Mouse (Mus musculus) thymus, postnatal 25 days (tissue): Measurements from ENCODE around the gene Armc5.

Experiments
- DNase-seq: peaks from one replicate; pipeline ENCODE4 v3.0.0; 2022

Armc5 gene

DNA sequence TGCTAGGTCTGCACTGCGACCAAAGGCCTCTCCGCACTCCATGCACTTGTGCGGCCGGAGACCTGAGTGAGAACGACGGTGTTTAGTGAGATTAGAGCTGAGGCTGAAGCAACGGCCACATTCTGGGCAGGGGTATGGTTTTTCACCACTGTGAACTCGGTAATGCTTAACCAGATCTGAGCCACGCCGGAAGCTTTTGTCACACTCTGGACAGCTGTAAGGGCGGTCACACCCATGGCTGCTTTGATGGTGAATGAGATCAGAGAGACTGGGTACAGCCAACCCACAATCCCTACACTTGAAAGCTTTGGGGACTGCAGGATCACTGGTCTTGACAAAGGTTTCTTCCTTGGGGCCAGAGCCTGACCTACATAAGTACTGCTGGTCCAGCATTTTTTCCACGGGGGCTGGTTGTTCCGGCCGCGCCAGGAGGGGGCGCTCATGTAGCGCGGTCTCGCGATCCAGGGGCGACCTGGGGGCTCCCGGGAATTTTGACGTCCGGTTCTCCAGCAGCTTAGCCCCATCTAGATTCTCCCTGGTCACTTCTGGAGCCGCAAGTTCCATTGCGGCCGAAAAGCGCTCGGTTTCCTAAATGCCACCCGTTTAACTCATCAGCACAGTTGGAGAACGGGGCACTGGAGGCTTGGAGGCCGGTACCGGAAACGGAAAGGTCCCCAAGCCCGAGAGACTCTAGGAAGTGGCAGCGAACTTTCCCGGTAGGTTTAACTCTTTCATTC is at the start of gene Armc5:
Gene Armc5 (plus strand): TSS at position 487 of the 737 bp plus-strand sequence.
- peak; percentile 83 for DNase-seq

DNA sequence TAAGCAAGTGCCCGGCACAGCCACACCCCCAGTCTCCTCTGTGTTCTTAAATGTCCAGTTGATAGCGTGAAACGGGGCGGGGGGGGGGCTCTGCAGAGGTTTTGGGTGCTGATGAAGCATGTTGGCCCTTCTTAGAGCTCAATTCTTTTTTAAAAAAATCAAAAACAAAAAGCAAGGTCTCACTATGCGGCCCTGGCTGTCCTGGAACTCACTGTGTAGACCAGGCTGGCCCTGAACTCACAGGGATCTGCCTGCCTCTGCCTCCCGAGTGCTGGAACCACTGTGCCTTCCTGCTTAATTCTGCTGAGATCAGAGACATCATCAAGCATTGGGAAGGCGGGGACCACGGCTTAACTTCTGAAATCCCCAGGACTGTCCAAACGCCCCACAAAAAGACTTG is 35.5 kb upstream of the Armc5 start:
- DNase-seq, result no peak

- DNase-seq, result no peak
These were observed 34.1 kb upstream of the Armc5 start for GRCm38 (mm10) chr7:128203071-128203470.

DNA sequence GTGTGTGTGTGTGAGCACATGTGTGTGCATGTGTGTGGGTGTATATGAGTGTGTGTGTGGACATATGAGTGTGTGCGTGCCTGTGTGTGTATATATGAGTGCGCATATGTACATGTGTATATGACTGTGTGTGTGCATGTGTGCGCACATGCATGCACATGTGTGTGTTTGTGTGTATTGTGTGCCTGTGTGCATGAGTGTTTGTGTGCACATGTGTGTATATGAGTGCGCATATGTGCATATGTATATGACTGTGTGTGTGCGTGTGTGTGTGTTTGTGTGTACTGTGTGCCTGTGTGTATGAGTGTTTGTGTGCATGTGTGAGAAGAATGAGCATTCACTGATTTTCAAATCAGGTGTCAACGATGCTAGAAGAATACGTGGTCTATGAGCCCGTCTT is 33.0 kb upstream of the Armc5 start:
- no peak for DNase-seq

DNA sequence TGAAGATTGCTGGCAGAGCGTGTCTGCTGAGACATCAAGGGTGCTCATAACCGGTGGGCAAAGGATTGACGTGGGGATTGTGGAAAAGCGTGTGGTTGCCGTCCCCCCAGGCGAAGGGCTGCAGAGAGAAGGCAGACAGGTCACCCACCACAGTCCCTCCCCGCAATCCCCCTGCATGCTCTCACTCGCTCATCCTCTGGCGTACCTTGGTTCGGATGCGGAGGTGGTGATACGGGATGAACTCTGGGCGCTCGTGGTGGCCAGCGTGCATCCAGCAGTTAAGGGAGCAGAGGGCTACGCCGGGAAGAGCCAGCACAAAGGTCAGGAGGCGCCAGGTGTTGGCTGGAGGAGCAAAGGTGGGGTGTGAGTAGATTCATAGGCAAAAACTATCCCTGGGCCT is 31.4 kb upstream of the Armc5 start:
- DNase-seq, result no peak

DNA sequence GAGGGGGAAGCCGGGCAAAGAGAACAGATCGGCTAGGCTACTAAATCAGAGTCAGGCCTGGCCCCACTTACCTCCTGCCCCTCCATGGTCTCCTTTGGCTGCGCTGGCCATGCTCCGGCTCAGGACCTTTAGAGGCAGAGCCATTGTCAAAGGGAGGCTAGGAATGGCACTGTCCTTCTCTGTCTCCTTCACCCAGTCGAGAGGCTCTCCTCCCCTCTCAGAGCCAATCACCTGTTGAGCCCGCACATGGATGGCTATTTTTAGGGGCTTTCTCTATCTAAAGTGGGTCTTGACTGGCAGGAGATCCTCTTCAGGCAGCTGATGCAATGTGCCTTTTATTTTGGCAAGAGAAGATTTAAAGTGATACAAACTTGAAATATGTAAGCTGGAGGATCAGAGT is 31.0 kb upstream of the Armc5 start, which contains the start of gene Cox6a2:
Gene Cox6a2 (minus strand): TSS at position 236 of the 400 bp plus-strand sequence.
- no peak for DNase-seq

DNA sequence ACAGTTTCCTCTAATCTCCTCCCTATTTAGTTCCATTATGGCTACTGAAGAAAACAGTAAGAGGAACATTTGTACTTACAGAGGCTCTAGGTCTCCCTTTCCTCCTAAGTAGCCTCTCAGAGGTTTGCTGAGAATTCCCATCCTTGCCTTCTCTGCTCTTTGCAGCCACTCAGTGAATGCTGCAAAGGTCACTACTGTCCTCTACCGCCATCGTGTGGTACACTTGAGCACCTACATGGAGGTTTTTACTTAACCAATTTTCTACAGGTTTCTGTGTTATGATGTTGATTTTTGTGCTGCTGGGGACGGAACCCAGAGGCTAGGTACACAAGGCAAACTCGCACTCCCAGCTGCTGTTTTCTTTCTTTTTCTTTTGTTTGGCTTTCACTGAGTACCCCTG is 29.0 kb upstream of the Armc5 start:
- DNase-seq, result peak; percentile 62

GRCm38 (mm10) chr7:128209826-128210225 is 27.3 kb upstream of the Armc5 start:
- DNase-seq, result no peak

GRCm38 (mm10) chr7:128219952-128220351 is 17.2 kb upstream of the Armc5 start:
- no peak for DNase-seq

DNA sequence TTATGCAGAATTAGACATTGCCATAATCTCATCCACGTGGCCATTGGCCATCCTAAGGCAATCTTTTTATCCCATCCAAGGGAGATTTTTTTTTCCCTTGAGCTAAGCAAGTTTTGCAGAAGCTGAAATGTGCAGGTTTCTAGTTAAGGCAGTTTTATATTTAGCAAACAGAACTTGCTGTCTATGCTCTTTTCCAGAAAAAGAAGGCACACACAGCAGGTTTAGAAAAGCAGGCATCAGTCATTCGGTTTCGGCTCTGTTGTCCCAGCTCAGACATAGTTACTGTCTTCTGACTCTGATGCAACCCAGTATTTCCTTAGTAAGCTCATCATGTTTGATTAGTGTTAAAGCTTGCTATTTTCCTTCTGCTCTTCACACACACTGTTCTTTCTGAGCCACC is 16.2 kb upstream of the Armc5 start:
- no peak for DNase-seq

DNA sequence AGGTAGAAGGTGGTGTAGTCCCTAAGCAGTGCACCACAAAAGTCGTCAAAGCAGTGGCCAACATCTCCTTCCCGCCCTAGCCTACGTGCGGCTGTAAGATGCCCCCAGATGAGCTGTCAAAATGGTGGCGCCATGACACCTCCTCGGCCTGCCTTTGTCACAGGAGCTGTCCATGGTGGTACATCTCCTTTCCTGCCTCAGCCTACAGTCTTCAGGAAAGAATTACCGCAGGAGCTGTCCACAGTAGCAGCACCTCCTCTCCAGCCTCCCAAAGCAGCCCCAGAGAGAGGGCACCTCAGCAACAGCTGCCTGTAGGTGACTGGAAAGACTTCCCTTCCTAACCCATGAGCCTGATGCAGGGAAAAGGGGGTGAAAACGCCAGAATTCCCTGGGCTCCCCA is 5.4 kb upstream of the Armc5 start:
- DNase-seq, result no peak

- no peak for DNase-seq
These were observed 2.3 kb upstream of the Armc5 start for GRCm38 (mm10) chr7:128234796-128235195.

GRCm38 (mm10) chr7:128235481-128235880 is 1.7 kb upstream of the Armc5 start:
- no peak for DNase-seq

GRCm38 (mm10) chr7:128236426-128236825 is 716 bp upstream of the Armc5 start:
- DNase-seq, result no peak

DNA sequence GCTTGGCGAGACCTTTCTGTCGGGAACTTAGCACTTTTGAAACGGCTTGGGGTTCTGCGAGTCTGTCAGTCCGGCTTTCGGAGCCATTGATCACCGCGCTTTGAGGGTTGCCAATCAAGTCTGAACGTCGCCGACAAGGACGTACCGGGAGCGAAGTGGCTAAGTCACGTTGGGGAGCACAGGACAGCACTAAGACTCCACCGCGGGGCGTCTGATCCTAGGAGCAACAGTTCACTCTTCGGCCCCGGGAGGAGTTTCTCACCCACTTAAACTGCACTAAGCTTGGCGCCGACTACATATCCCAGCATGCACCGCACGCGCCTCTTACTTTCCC is 418 bp downstream of the Armc5 start:
- no peak for DNase-seq

- peak; percentile 100 for DNase-seq
These were observed 1.0 kb downstream of the Armc5 start, which contains the start of gene 9130023H24Rik for GRCm38 (mm10) chr7:128237927-128238778. 9130023H24Rik (minus strand) TSS chr7:128238031.

GRCm38 (mm10) chr7:128238991-128239390 is 1.8 kb downstream of the Armc5 start:
- peak; percentile 46 for DNase-seq

- DNase-seq, result no peak
These were observed 3.1 kb downstream of the Armc5 start for GRCm38 (mm10) chr7:128240131-128240784.

GRCm38 (mm10) chr7:128242331-128242730 is 5.2 kb downstream of the Armc5 start:
- DNase-seq, result no peak

DNA sequence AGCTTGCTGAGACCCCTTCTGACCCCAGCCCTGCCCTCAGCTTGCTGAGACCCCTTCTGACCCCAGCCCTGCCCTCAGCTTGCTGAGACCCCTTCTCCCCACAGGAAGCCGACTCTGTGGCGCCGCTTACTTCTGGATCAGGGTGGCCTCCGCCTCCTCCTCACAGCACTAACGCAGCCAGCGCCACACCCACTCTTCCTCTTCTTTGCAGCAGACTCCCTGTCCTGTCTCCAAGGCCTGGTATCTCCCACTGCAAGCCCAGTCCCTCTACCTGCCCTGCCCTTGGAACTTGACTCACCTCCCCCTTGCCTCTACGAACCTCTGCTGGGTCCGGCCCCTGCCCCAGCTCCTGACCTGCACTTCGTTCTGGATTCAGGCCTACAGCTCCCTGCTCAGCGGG is 6.8 kb downstream of the Armc5 start:
- no peak for DNase-seq

- DNase-seq, result no peak
These were observed 7.4 kb downstream of the Armc5 start for GRCm38 (mm10) chr7:128244410-128245025.

GRCm38 (mm10) chr7:128245547-128245946 is 8.4 kb downstream of the Armc5 start:
- no peak for DNase-seq
